Mouse (Mus musculus) kidney, postnatal 0 days (tissue): Measurements from ENCODE around the gene Cadm1. TPM values are rescaled to one million over a fixed set of nuclear protein-coding genes. Genes with fewer than 3 reads are reported as not detected.

ENCODE experiments used
- ATAC-seq: fragments of 200-750 bp; cut with Nextera tagmentation; replicated peaks from 2 replicates; pipeline ENCODE4 v1.8.0; 2017; ENCODE audit warnings: low read depth, moderate number of reproducible peaks, moderate TSS enrichment, moderate library complexity; ENCODE audit not compliant: low FRiP score
- DNase-seq: peaks from one replicate; pipeline ENCODE4 v3.0.0-alpha.2; 2016; ENCODE audit warnings: low spot score
- H3K27ac ChIP-seq: fragments of 300-500 bp; sonication (generic); 2 replicates; pipeline ENCODE4 v1.5.1; 2014; ENCODE audit warnings: mild to moderate bottlenecking
- H3K27me3 ChIP-seq: fragments of 300-500 bp; sonication (generic); 2 replicates; pipeline ENCODE4 v1.6.1; 2014; ENCODE audit warnings: low read length, mixed read lengths; ENCODE audit not compliant: insufficient read depth
- H3K36me3 ChIP-seq: fragments of 300-500 bp; sonication (generic); 2 replicates; pipeline ENCODE4 v1.6.1; 2014; ENCODE audit warnings: low read length, mixed read lengths; ENCODE audit not compliant: insufficient read depth
- H3K4me1 ChIP-seq: fragments of 300-500 bp; sonication (generic); replicated peaks from 2 replicates; pipeline ENCODE4 v1.6.1; 2014; ENCODE audit warnings: antibody characterized with exemption, low read length, mixed read lengths; ENCODE audit not compliant: insufficient read depth
- H3K4me2 ChIP-seq: fragments of 300-500 bp; sonication (generic); 2 replicates; pipeline ENCODE4 v1.6.1; 2014; ENCODE audit warnings: mild to moderate bottlenecking, low read length, moderate library complexity, mixed read lengths
- H3K4me3 ChIP-seq: fragments of 300-500 bp; sonication (generic); replicated peaks from 2 replicates; pipeline ENCODE4 v1.5.1; 2014; ENCODE audit warnings: low read depth, low read length
- H3K9ac ChIP-seq: fragments of 300-500 bp; sonication (generic); 2 replicates; pipeline ENCODE4 v1.6.1; 2014; ENCODE audit warnings: low read depth, low read length
- H3K9me3 ChIP-seq: fragments of 300-500 bp; sonication (generic); replicated peaks from 2 replicates; pipeline ENCODE4 v1.6.1; 2016; ENCODE audit warnings: low read length, inconsistent platforms, mixed read lengths
- CTCF ChIP-seq: IDR thresholded peaks from 2 replicates; pipeline ENCODE4 v1.5.1; 2016; ENCODE audit warnings: antibody characterized with exemption, low read depth, mild to moderate bottlenecking, moderate library complexity
- WGBS: fragments of 180-500 bp; shearing (Covaris S2); extraction: QIAGEN DNeasy Blood & Tissue Kit; methylation state at CpG from one replicate; pipeline ENCODE4 v1.1.7; 2014; 5-methylcytosine and 5-hydroxymethylcytosine counted together
- polyA plus RNA-seq: library from polyadenylated mRNA; unstranded; fragments of >200 nt; fragmentation: Nextera tagmentation; extraction: Ambion mirVana; gene quantifications from 2 replicates; pipeline ENCODE4 v1.2.1, GENCODE M21; 2015

Gene Cadm1
- polyA plus RNA-seq, 1 experiment from 2014 or later: 44.5 TPM

GRCm38 (mm10) chr9:47586839-47587238 lies 56.9 kb downstream of the Cadm1 start:
- Histone ChIP-seq H3K36me3 (no peaks in the 10 kb centered on the region), H3K27me3 (no peaks in the 10 kb centered on the region), H3K4me2 (no peak overlapping the region), H3K4me3 (no peak overlapping the region), H3K9me3 (no peaks in the 10 kb centered on the region), H3K27ac (no peak overlapping the region), H3K9ac (no peak overlapping the region), H3K4me1 (no peaks in the 10 kb centered on the region)
- no peak for ATAC-seq
- no peak for DNase-seq
- no peak for TF ChIP-seq CTCF
- 91% methylated on average over 8 of the region's 8 CpGs for WGBS

- no peak overlapping the region; the same call in 1 of the 2 replicates for H3K4me2 ChIP-seq
- no peak for ATAC-seq
- no peaks in the 10 kb centered on the region for H3K27me3 ChIP-seq
- no peaks in the 10 kb centered on the region for H3K36me3 ChIP-seq
- H3K9ac ChIP-seq: no peak overlapping the region
- H3K27ac ChIP-seq: no peak overlapping the region; the same call in 1 of the 2 replicates
- no peaks in the 10 kb centered on the region for H3K4me1 ChIP-seq
- no peak overlapping the region for H3K4me3 ChIP-seq
- H3K9me3 ChIP-seq: no peaks in the 10 kb centered on the region
- TF ChIP-seq CTCF: peak; percentile 70
- 58% methylated on average over 7 of the region's 7 CpGs for WGBS
- DNase-seq: peak; percentile 66
Measured at GRCm38 (mm10) chr9:47587577-47588194, 57.7 kb downstream of the Cadm1 start.

GRCm38 (mm10) chr9:47589832-47590231 lies 59.9 kb downstream of the Cadm1 start:
- Histone ChIP-seq H3K4me2 (no peak overlapping the region), H3K27me3 (no peaks in the 10 kb centered on the region), H3K9me3 (no peaks in the 10 kb centered on the region), H3K27ac (no peak overlapping the region), H3K9ac (no peak overlapping the region), H3K4me1 (no peaks in the 10 kb centered on the region), H3K36me3 (no peaks in the 10 kb centered on the region), H3K4me3 (no peak overlapping the region)
- no peak; the same call in 1 of the 2 replicates for ATAC-seq
- TF ChIP-seq CTCF: no peak
- 32% methylated on average over 5 of the region's 5 CpGs for WGBS
- DNase-seq: peak; percentile 63

GRCm38 (mm10) chr9:47601541-47601940 lies 71.6 kb downstream of the Cadm1 start:
- Histone ChIP-seq H3K27me3 (no peaks in the 10 kb centered on the region), H3K9ac (no peak overlapping the region), H3K27ac (no peak overlapping the region), H3K4me3 (no peak overlapping the region), H3K9me3 (no peaks in the 10 kb centered on the region), H3K4me2 (no peak overlapping the region), H3K4me1 (no peaks in the 10 kb centered on the region), H3K36me3 (no peaks in the 10 kb centered on the region)
- ATAC-seq (no peak), DNase-seq (no peak)
- WGBS: 54% methylated on average over 11 of the region's 11 CpGs
- no peak for TF ChIP-seq CTCF

- Histone ChIP-seq H3K27me3 (no peaks in the 10 kb centered on the region), H3K9me3 (no peaks in the 10 kb centered on the region), H3K4me1 (no peaks in the 10 kb centered on the region), H3K4me3 (no peak overlapping the region), H3K4me2 (no peak overlapping the region), H3K9ac (no peak overlapping the region), H3K36me3 (no peaks in the 10 kb centered on the region), H3K27ac (no peak overlapping the region)
- WGBS: 31% methylated on average over 4 of the region's 4 CpGs
- DNase-seq: peak; percentile 69
- no peak for TF ChIP-seq CTCF
- no peak for ATAC-seq
Measured at GRCm38 (mm10) chr9:47603971-47604370, 74.0 kb downstream of the Cadm1 start.

GRCm38 (mm10) chr9:47605628-47606027 lies 75.7 kb downstream of the Cadm1 start:
- TF ChIP-seq CTCF: no peak
- Histone ChIP-seq H3K27ac (no peak overlapping the region), H3K9ac (no peak overlapping the region), H3K27me3 (no peaks in the 10 kb centered on the region), H3K4me2 (no peak overlapping the region), H3K9me3 (no peaks in the 10 kb centered on the region), H3K36me3 (no peaks in the 10 kb centered on the region), H3K4me3 (no peak overlapping the region), H3K4me1 (no peaks in the 10 kb centered on the region)
- no peak for ATAC-seq
- 89% methylated on average over 5 of the region's 5 CpGs for WGBS
- DNase-seq: no peak

GRCm38 (mm10) chr9:47608441-47608840 lies 78.5 kb downstream of the Cadm1 start:
- 51% methylated on average over 7 of the region's 7 CpGs for WGBS
- no peak overlapping the region for H3K4me3 ChIP-seq
- no peaks in the 10 kb centered on the region for H3K27me3 ChIP-seq
- H3K4me2 ChIP-seq: no peak overlapping the region
- ATAC-seq (no peak), DNase-seq (no peak)
- H3K4me1 ChIP-seq: no peaks in the 10 kb centered on the region
- no peaks in the 10 kb centered on the region for H3K36me3 ChIP-seq
- H3K9ac ChIP-seq: no peak overlapping the region
- no peaks in the 10 kb centered on the region for H3K9me3 ChIP-seq
- no peak overlapping the region for H3K27ac ChIP-seq
- TF ChIP-seq CTCF: no peak
